Mouse (Mus musculus) limb, embryonic 10.5 days (tissue): ENCODE measurements at regions not wholly inside any gene's neighbourhood (a gene's known extent, or its start where the extent isn't known, plus 50 kb on each side); places are given as distances from the start of the nearest gene placed in this dataset.

Experiments
- DNase-seq: peaks from one replicate; pipeline ENCODE4 v3.0.0-alpha.2; 2017; ENCODE audit warnings: low spot score
- H3K27ac ChIP-seq: fragments of 300-500 bp; sonication (generic); 2 replicates; pipeline ENCODE4 v1.5.1; 2016; ENCODE audit warnings: mild to moderate bottlenecking
- H3K27me3 ChIP-seq: fragments of 300-500 bp; sonication (generic); 2 replicates; pipeline ENCODE4 v1.6.1; 2016; ENCODE audit warnings: low read depth, mild to moderate bottlenecking; ENCODE audit not compliant: poor library complexity, severe bottlenecking
- H3K36me3 ChIP-seq: fragments of 300-500 bp; sonication (generic); 2 replicates; pipeline ENCODE4 v1.6.1; 2016; ENCODE audit warnings: mild to moderate bottlenecking, moderate library complexity
- H3K4me1 ChIP-seq: fragments of 300-500 bp; sonication (generic); 2 replicates; pipeline ENCODE4 v1.6.1; 2016
- H3K4me3 ChIP-seq: fragments of 300-500 bp; sonication (generic); 2 replicates; pipeline ENCODE4 v1.5.1; 2016; ENCODE audit warnings: mild to moderate bottlenecking, moderate library complexity
- H3K9me3 ChIP-seq: fragments of 300-500 bp; sonication (generic); replicated peaks from 2 replicates; pipeline ENCODE4 v1.6.1; 2016; ENCODE audit warnings: mild to moderate bottlenecking
- whole genome bisulfite sequencing: fragments of 180-500 bp; shearing (Covaris S2); methylation state at CpG from one replicate; pipeline ENCODE4 v1.1.7; 2016; 5-methylcytosine and 5-hydroxymethylcytosine counted together

- no peaks in the 10 kb centered on the region for H3K9me3 ChIP-seq
- H3K27ac ChIP-seq: no peak overlapping the region
- 54% methylated on average over 4 of the region's 4 CpGs for WGBS
- H3K4me1 ChIP-seq: peaks cover 12% of the 10 kb centered on the region
- DNase-seq: no peak
- no peak overlapping the region for H3K4me3 ChIP-seq
- no peaks in the 10 kb centered on the region for H3K36me3 ChIP-seq
- H3K27me3 ChIP-seq: no peaks in the 10 kb centered on the region
Measured at GRCm38 (mm10) chr14:98538267-98538666, 368.7 kb upstream of the Dach1 start.

GRCm38 (mm10) chr14:98533600-98533999 lies 364.0 kb upstream of the Dach1 start:
- DNase-seq: no peak
- Histone ChIP-seq H3K27me3 (no peaks in the 10 kb centered on the region), H3K4me3 (no peak overlapping the region), H3K27ac (no peak overlapping the region), H3K9me3 (no peaks in the 10 kb centered on the region), H3K36me3 (no peaks in the 10 kb centered on the region), H3K4me1 (peaks cover 12% of the 10 kb centered on the region)
- 82% methylated on average over 10 of the region's 10 CpGs for WGBS

- H3K4me3 ChIP-seq: no peak overlapping the region
- no peak for DNase-seq
- WGBS: 92% methylated on average over 3 of the region's 3 CpGs
Measured at GRCm38 (mm10) chr14:98520966-98521365, 351.4 kb upstream of the Dach1 start.

GRCm38 (mm10) chr14:98505321-98505720 lies 335.8 kb upstream of the Dach1 start:
- no peaks in the 10 kb centered on the region for H3K36me3 ChIP-seq
- no peak for DNase-seq
- H3K4me3 ChIP-seq: no peak overlapping the region
- H3K27ac ChIP-seq: no peak overlapping the region
- peaks cover 7% of the 10 kb centered on the region; the same call in 1 of the 2 replicates for H3K4me1 ChIP-seq
- no peaks in the 10 kb centered on the region for H3K9me3 ChIP-seq
- WGBS: 91% methylated on average over 6 of the region's 6 CpGs
- H3K27me3 ChIP-seq: no peaks in the 10 kb centered on the region

More at GRCm38 (mm10) chr14:98520966-98521365, 351.4 kb upstream of the Dach1 start:
- Histone ChIP-seq H3K36me3 (no peaks in the 10 kb centered on the region), H3K9me3 (no peaks in the 10 kb centered on the region), H3K27me3 (no peaks in the 10 kb centered on the region), H3K27ac (no peak overlapping the region), H3K4me1 (peaks cover 21% of the 10 kb centered on the region)

GRCm38 (mm10) chr14:98477416-98477815 lies 307.9 kb upstream of the Dach1 start:
- H3K36me3 ChIP-seq: no peaks in the 10 kb centered on the region
- H3K27me3 ChIP-seq: no peaks in the 10 kb centered on the region
- no peak for DNase-seq
- no peak overlapping the region for H3K4me3 ChIP-seq
- H3K9me3 ChIP-seq: no peaks in the 10 kb centered on the region
- 89% methylated on average over 8 of the region's 8 CpGs for WGBS
- H3K4me1 ChIP-seq: no peaks in the 10 kb centered on the region
- no peak overlapping the region for H3K27ac ChIP-seq

GRCm38 (mm10) chr14:98471803-98472509 lies 302.4 kb upstream of the Dach1 start:
- no peaks in the 10 kb centered on the region for H3K9me3 ChIP-seq
- H3K36me3 ChIP-seq: no peaks in the 10 kb centered on the region
- H3K4me1 ChIP-seq: no peaks in the 10 kb centered on the region
- no peak for DNase-seq
- WGBS: 92% methylated on average over 5 of the region's 5 CpGs
- H3K27me3 ChIP-seq: no peaks in the 10 kb centered on the region
- H3K27ac ChIP-seq: no peak overlapping the region
- H3K4me3 ChIP-seq: no peak overlapping the region

GRCm38 (mm10) chr14:98454461-98454860 lies 284.9 kb upstream of the Dach1 start:
- Histone ChIP-seq H3K9me3 (no peaks in the 10 kb centered on the region), H3K27ac (no peak overlapping the region), H3K4me1 (no peaks in the 10 kb centered on the region), H3K27me3 (no peaks in the 10 kb centered on the region), H3K36me3 (no peaks in the 10 kb centered on the region), H3K4me3 (no peak overlapping the region)
- DNase-seq: no peak
- 85% methylated on average over 1 of the region's 1 CpGs for WGBS

- no peaks in the 10 kb centered on the region for H3K27me3 ChIP-seq
- H3K36me3 ChIP-seq: no peaks in the 10 kb centered on the region
- H3K4me3 ChIP-seq: no peak overlapping the region
- H3K9me3 ChIP-seq: no peaks in the 10 kb centered on the region
- no peak for DNase-seq
- WGBS: 85% methylated on average over 6 of the region's 6 CpGs
- H3K27ac ChIP-seq: no peak overlapping the region
- H3K4me1 ChIP-seq: no peaks in the 10 kb centered on the region
Measured at GRCm38 (mm10) chr14:98452191-98452590, 282.6 kb upstream of the Dach1 start.

GRCm38 (mm10) chr14:98449568-98449967 lies 280.0 kb upstream of the Dach1 start:
- no peak for DNase-seq
- WGBS: 81% methylated on average over 5 of the region's 5 CpGs
- no peak overlapping the region for H3K4me3 ChIP-seq
- no peaks in the 10 kb centered on the region for H3K4me1 ChIP-seq
- H3K27me3 ChIP-seq: no peaks in the 10 kb centered on the region
- H3K9me3 ChIP-seq: no peaks in the 10 kb centered on the region
- no peak overlapping the region for H3K27ac ChIP-seq
- no peaks in the 10 kb centered on the region for H3K36me3 ChIP-seq

- Histone ChIP-seq H3K4me3 (no peak overlapping the region), H3K27me3 (no peaks in the 10 kb centered on the region), H3K36me3 (no peaks in the 10 kb centered on the region), H3K27ac (no peak overlapping the region), H3K4me1 (no peaks in the 10 kb centered on the region), H3K9me3 (no peaks in the 10 kb centered on the region)
- no peak for DNase-seq
- 83% methylated on average over 3 of the region's 3 CpGs for WGBS
Measured at GRCm38 (mm10) chr14:98442411-98442810, 272.8 kb upstream of the Dach1 start.

GRCm38 (mm10) chr14:98441954-98442353 lies 272.4 kb upstream of the Dach1 start:
- Histone ChIP-seq H3K36me3 (no peaks in the 10 kb centered on the region), H3K4me1 (no peaks in the 10 kb centered on the region), H3K27me3 (no peaks in the 10 kb centered on the region), H3K27ac (no peak overlapping the region), H3K4me3 (no peak overlapping the region), H3K9me3 (no peaks in the 10 kb centered on the region)
- WGBS: 78% methylated on average over 2 of the region's 2 CpGs
- DNase-seq: no peak

- no peak overlapping the region for H3K27ac ChIP-seq
- 0 out of 2 replicates have a peak, but pooled peaks cover 4% of the 10 kb centered on the region for H3K4me1 ChIP-seq
- no peaks in the 10 kb centered on the region for H3K36me3 ChIP-seq
- H3K27me3 ChIP-seq: no peaks in the 10 kb centered on the region
- no peak overlapping the region for H3K4me3 ChIP-seq
- 62% methylated on average over 11 of the region's 11 CpGs for WGBS
- no peaks in the 10 kb centered on the region for H3K9me3 ChIP-seq
- DNase-seq: no peak
Measured at GRCm38 (mm10) chr14:98431959-98432358, 262.4 kb upstream of the Dach1 start.

- H3K4me1 ChIP-seq: no peaks in the 10 kb centered on the region
- DNase-seq: no peak
- no peak overlapping the region for H3K27ac ChIP-seq
- no peaks in the 10 kb centered on the region for H3K27me3 ChIP-seq
- no peaks in the 10 kb centered on the region for H3K36me3 ChIP-seq
- WGBS: 64% methylated on average over 1 of the region's 1 CpGs
- no peaks in the 10 kb centered on the region for H3K9me3 ChIP-seq
- H3K4me3 ChIP-seq: no peak overlapping the region
Measured at GRCm38 (mm10) chr14:98417719-98418118, 248.2 kb upstream of the Dach1 start.

- no peak for DNase-seq
- WGBS: 61% methylated on average over 7 of the region's 7 CpGs
- no peaks in the 10 kb centered on the region for H3K27me3 ChIP-seq
Measured at GRCm38 (mm10) chr14:98414201-98414600, 244.6 kb upstream of the Dach1 start.

More at GRCm38 (mm10) chr14:98414201-98414600, 244.6 kb upstream of the Dach1 start:
- Histone ChIP-seq H3K4me1 (no peaks in the 10 kb centered on the region), H3K27ac (no peak overlapping the region), H3K4me3 (no peak overlapping the region), H3K36me3 (no peaks in the 10 kb centered on the region), H3K9me3 (no peaks in the 10 kb centered on the region)
